Mouse (Mus musculus): ENCODE data around the gene Slc25a17.

Slc25a17 gene

GRCm38 (mm10) chr15:81360345-81361021, at the start of gene Slc25a17:
TSS of gene Slc25a17 (minus strand) at chr15:81360812.
- peak; percentile 74 for DNase-seq (ENCODE audit: low spot score)

- no peak for DNase-seq (ENCODE audit: low spot score)
Measured at GRCm38 (mm10) chr15:81408199-81408598, 47.6 kb upstream of the Slc25a17 start, which contains the start of gene Dnajb7. TSS of gene Dnajb7 (minus strand) at chr15:81408299.

- no peak for DNase-seq (ENCODE audit: low spot score)
Measured at GRCm38 (mm10) chr15:81405008-81405407, 44.4 kb upstream of the Slc25a17 start.

- DNase-seq (ENCODE audit: low spot score) = peak; percentile 98
Measured at GRCm38 (mm10) chr15:81399638-81400315, 39.2 kb upstream of the Slc25a17 start, which contains the start of the genes St13 and Xpnpep3. TSS of gene St13 (minus strand) at chr15:81400077. TSS of gene Xpnpep3 (plus strand) at chr15:81400138.

- no peak for DNase-seq (ENCODE audit: low spot score)
Measured at GRCm38 (mm10) chr15:81399297-81399637, 38.7 kb upstream of the Slc25a17 start.

- DNase-seq (ENCODE audit: low spot score) = no peak
Measured at GRCm38 (mm10) chr15:81398189-81398588, 37.6 kb upstream of the Slc25a17 start.

GRCm38 (mm10) chr15:81394211-81394915, 33.8 kb upstream of the Slc25a17 start:
- DNase-seq (ENCODE audit: low spot score) = no peak

GRCm38 (mm10) chr15:81392997-81393396, 32.4 kb upstream of the Slc25a17 start:
- DNase-seq (ENCODE audit: low spot score) = no peak

- DNase-seq (ENCODE audit: low spot score) = no peak
Measured at GRCm38 (mm10) chr15:81386327-81386726, 25.7 kb upstream of the Slc25a17 start.

GRCm38 (mm10) chr15:81378845-81379244, 18.2 kb upstream of the Slc25a17 start:
- no peak for DNase-seq (ENCODE audit: low spot score)

- DNase-seq (ENCODE audit: low spot score) = no peak
Measured at GRCm38 (mm10) chr15:81374621-81375020, 14.0 kb upstream of the Slc25a17 start.

- DNase-seq (ENCODE audit: low spot score) = no peak
Measured at GRCm38 (mm10) chr15:81370356-81370755, 9.7 kb upstream of the Slc25a17 start.

- DNase-seq (ENCODE audit: low spot score) = no peak
Measured at GRCm38 (mm10) chr15:81368601-81369000, 8.0 kb upstream of the Slc25a17 start.

- no peak for DNase-seq (ENCODE audit: low spot score)
Measured at GRCm38 (mm10) chr15:81366241-81366640, 5.6 kb upstream of the Slc25a17 start.

- no peak for DNase-seq (ENCODE audit: low spot score)
Measured at GRCm38 (mm10) chr15:81365246-81365645, 4.6 kb upstream of the Slc25a17 start.

GRCm38 (mm10) chr15:81364271-81364670, 3.7 kb upstream of the Slc25a17 start:
- no peak for DNase-seq (ENCODE audit: low spot score)

GRCm38 (mm10) chr15:81362501-81362900, 1.9 kb upstream of the Slc25a17 start:
- no peak for DNase-seq (ENCODE audit: low spot score)

GRCm38 (mm10) chr15:81361417-81362015, 904 bp upstream of the Slc25a17 start:
- no peak for DNase-seq (ENCODE audit: low spot score)

- no peak for DNase-seq (ENCODE audit: low spot score)
Measured at GRCm38 (mm10) chr15:81361022-81361404, 401 bp upstream of the Slc25a17 start.

- no peak for DNase-seq (ENCODE audit: low spot score)
Measured at GRCm38 (mm10) chr15:81359421-81359820, 1.2 kb downstream of the Slc25a17 start.

- DNase-seq (ENCODE audit: low spot score) = no peak
Measured at GRCm38 (mm10) chr15:81358943-81359342, 1.7 kb downstream of the Slc25a17 start.

- DNase-seq (ENCODE audit: low spot score) = no peak
Measured at GRCm38 (mm10) chr15:81356946-81357345, 3.7 kb downstream of the Slc25a17 start.
